Mouse (Mus musculus): ENCODE data around the gene Ift80. TPM values are rescaled to one million over a fixed set of nuclear protein-coding genes. Genes with fewer than 3 reads are reported as not detected.
A peak's percentile ranks its signal among the peaks of the same experiment; 100 is the strongest.
"Not testable (repeated sequence)": the region's sequence is repeated elsewhere in the genome, so short reads cannot be mapped to it uniquely, and the experiment has no call there.

Gene Ift80
- polyA plus RNA-seq, 1 experiment from 2014 or later, result 17.6 TPM

GRCm38 (mm10) chr3:68935498-68935897 is 68.9 kb downstream of the Ift80 start:
- 96% methylated on average over 1 of the region's 1 CpGs for WGBS
- Histone ChIP-seq H3K4me3 (ENCODE audit: low read depth, low read length) (no peak overlapping the region), H3K36me3 (ENCODE audit: insufficient read depth) (peaks cover 12% of the 10 kb centered on the region; the same call in 1 of the 2 replicates), H3K27me3 (ENCODE audit: insufficient read depth, low read length) (no peaks in the 10 kb centered on the region), H3K27ac (ENCODE audit: low read depth) (no peak overlapping the region), H3K4me2 (no peak overlapping the region), H3K4me1 (ENCODE audit: insufficient read depth) (no peaks in the 10 kb centered on the region), H3K9ac (no peak overlapping the region), H3K9me3 (ENCODE audit: low read depth, low read length) (no peaks in the 10 kb centered on the region)
- ATAC-seq (ENCODE audit: insufficient read depth) (no peak), DNase-seq (peak; percentile 23)
- peak; percentile 63 for TF ChIP-seq CTCF (IDR thresholded peaks at IDR 0.05; ENCODE audit: low read depth)

- Histone ChIP-seq H3K27me3 (ENCODE audit: insufficient read depth, low read length) (no peaks in the 10 kb centered on the region), H3K4me1 (ENCODE audit: insufficient read depth) (no peaks in the 10 kb centered on the region), H3K4me2 (no peak overlapping the region), H3K36me3 (ENCODE audit: insufficient read depth) (peaks cover 13% of the 10 kb centered on the region), H3K9ac (no peak overlapping the region), H3K27ac (ENCODE audit: low read depth) (no peak overlapping the region), H3K4me3 (ENCODE audit: low read depth, low read length) (no peak overlapping the region), H3K9me3 (ENCODE audit: low read depth, low read length) (no peaks in the 10 kb centered on the region)
- DNase-seq (no peak), ATAC-seq (ENCODE audit: insufficient read depth) (no peak)
- WGBS, result 79% methylated on average over 7 of the region's 7 CpGs
- no peak for TF ChIP-seq CTCF (IDR thresholded peaks at IDR 0.05; ENCODE audit: low read depth)
Measured at GRCm38 (mm10) chr3:68934259-68934658, 70.1 kb downstream of the Ift80 start.

GRCm38 (mm10) chr3:68928619-68929018 is 75.8 kb downstream of the Ift80 start:
- no peak overlapping the region for H3K9ac ChIP-seq
- 55% methylated on average over 9 of the region's 9 CpGs for WGBS
- no peak overlapping the region for H3K4me3 ChIP-seq (ENCODE audit: low read depth, low read length)
- H3K9me3 ChIP-seq (ENCODE audit: low read depth, low read length), result no peaks in the 10 kb centered on the region
- H3K36me3 ChIP-seq (ENCODE audit: insufficient read depth), result peaks cover 7% of the 10 kb centered on the region; the same call in 1 of the 2 replicates
- no peak for DNase-seq
- H3K4me1 ChIP-seq (ENCODE audit: insufficient read depth), result no peaks in the 10 kb centered on the region
- ATAC-seq (ENCODE audit: insufficient read depth), result no peak
- TF ChIP-seq CTCF (IDR thresholded peaks at IDR 0.05; ENCODE audit: low read depth), result no peak
- no peaks in the 10 kb centered on the region for H3K27me3 ChIP-seq (ENCODE audit: insufficient read depth, low read length)
- H3K27ac ChIP-seq (ENCODE audit: low read depth), result no peak overlapping the region
- H3K4me2 ChIP-seq, result no peak overlapping the region

GRCm38 (mm10) chr3:68907509-68907908 is 96.9 kb downstream of the Ift80 start:
- H3K27me3 ChIP-seq (ENCODE audit: insufficient read depth, low read length), result no peaks in the 10 kb centered on the region
- 81% methylated on average over 4 of the region's 4 CpGs for WGBS
- H3K9ac ChIP-seq, result no peak overlapping the region
- H3K4me2 ChIP-seq, result no peak overlapping the region
- TF ChIP-seq CTCF (IDR thresholded peaks at IDR 0.05; ENCODE audit: low read depth), result no peak
- DNase-seq (no peak), ATAC-seq (ENCODE audit: insufficient read depth) (no peak)
- H3K4me3 ChIP-seq (ENCODE audit: low read depth, low read length), result no peak overlapping the region
- no peaks in the 10 kb centered on the region for H3K9me3 ChIP-seq (ENCODE audit: low read depth, low read length)
- no peak overlapping the region for H3K27ac ChIP-seq (ENCODE audit: low read depth)
- H3K36me3 ChIP-seq (ENCODE audit: insufficient read depth), result no peaks in the 10 kb centered on the region
- H3K4me1 ChIP-seq (ENCODE audit: insufficient read depth), result no peaks in the 10 kb centered on the region

GRCm38 (mm10) chr3:68904902-68905778 is 99.2 kb downstream of the Ift80 start:
- TF ChIP-seq CTCF (IDR thresholded peaks at IDR 0.05; ENCODE audit: low read depth), result no peak
- H3K4me2 ChIP-seq, result no peak overlapping the region
- H3K9ac ChIP-seq, result no peak overlapping the region
- no peak overlapping the region for H3K4me3 ChIP-seq (ENCODE audit: low read depth, low read length)
- ATAC-seq (ENCODE audit: insufficient read depth), result no peak
- WGBS, result 59% methylated on average over 2 of the region's 2 CpGs
- no peaks in the 10 kb centered on the region for H3K9me3 ChIP-seq (ENCODE audit: low read depth, low read length)
- H3K27ac ChIP-seq (ENCODE audit: low read depth), result no peak overlapping the region
- no peaks in the 10 kb centered on the region for H3K36me3 ChIP-seq (ENCODE audit: insufficient read depth)
- H3K27me3 ChIP-seq (ENCODE audit: insufficient read depth, low read length), result no peaks in the 10 kb centered on the region
- H3K4me1 ChIP-seq (ENCODE audit: insufficient read depth), result no peaks in the 10 kb centered on the region
- DNase-seq, result no peak

GRCm38 (mm10) chr3:68902636-68903035 is 101.7 kb downstream of the Ift80 start:
- H3K4me3 ChIP-seq (ENCODE audit: low read depth, low read length); H3K4me2 ChIP-seq; H3K9ac ChIP-seq; H3K36me3 ChIP-seq (ENCODE audit: insufficient read depth); H3K27me3 ChIP-seq (ENCODE audit: insufficient read depth, low read length); H3K27ac ChIP-seq (ENCODE audit: low read depth); H3K4me1 ChIP-seq (ENCODE audit: insufficient read depth); ATAC-seq (ENCODE audit: insufficient read depth); DNase-seq; H3K9me3 ChIP-seq (ENCODE audit: low read depth, low read length): not testable (repeated sequence)
- WGBS, result 85% methylated on average over 20 of the region's 20 CpGs

- ATAC-seq (ENCODE audit: insufficient read depth) (no peak), DNase-seq (no peak)
- Histone ChIP-seq H3K27me3 (ENCODE audit: insufficient read depth, low read length) (no peaks in the 10 kb centered on the region), H3K4me3 (ENCODE audit: low read depth, low read length) (no peak overlapping the region), H3K27ac (ENCODE audit: low read depth) (no peak overlapping the region), H3K4me2 (no peak overlapping the region), H3K4me1 (ENCODE audit: insufficient read depth) (no peaks in the 10 kb centered on the region), H3K36me3 (ENCODE audit: insufficient read depth) (no peaks in the 10 kb centered on the region), H3K9me3 (ENCODE audit: low read depth, low read length) (no peaks in the 10 kb centered on the region), H3K9ac (no peak overlapping the region)
- 84% methylated on average over 5 of the region's 5 CpGs for WGBS
- TF ChIP-seq CTCF (IDR thresholded peaks at IDR 0.05; ENCODE audit: low read depth), result peak; percentile 8; the same call in 1 of the 2 replicates
Measured at GRCm38 (mm10) chr3:68897154-68897553, 107.2 kb downstream of the Ift80 start.
